Mouse (Mus musculus): ENCODE results near the gene Plekha3. TPM values are rescaled to one million over a fixed set of nuclear protein-coding genes. Genes with fewer than 3 reads are reported as not detected.

Gene Plekha3
- polyA plus RNA-seq, 1 experiment from 2014 or later = 13.0 TPM

GRCm38 (mm10) chr2:76667200-76667599 is 7.9 kb upstream of the Plekha3 start:
- no peak overlapping the region for H3K27ac ChIP-seq (replicated peaks in 1 of 2; ENCODE audit: control insufficient read depth in 1 of 2, insufficient read depth in 1 of 2, low read depth in 2 of 2, low read length in 2 of 2)
- peaks cover 0 to 9% of the 10 kb centered on the region in 2 experiments; a peak in 3 of 4 replicates for H3K4me1 ChIP-seq (ENCODE audit: control insufficient read depth in 2 of 2, insufficient read depth in 2 of 2, low read length in 2 of 2)
- no peak overlapping the region for H3K9ac ChIP-seq (ENCODE audit: low read length)
- ATAC-seq (ENCODE audit: insufficient number of reproducible peaks, insufficient read depth, low FRiP score, low read depth) = no peak
- no peaks in the 10 kb centered on the region for H3K9me3 ChIP-seq (ENCODE audit: control insufficient read depth, low read length)
- H3K27me3 ChIP-seq (ENCODE audit: control insufficient read depth, insufficient read depth, low read length) = no peaks in the 10 kb centered on the region
- 51% methylated on average over 5 of the region's 5 CpGs for WGBS
- no peak overlapping the region for H3K4me3 ChIP-seq (ENCODE audit: control insufficient read depth in 1 of 2, insufficient read depth in 1 of 2, low read depth in 1 of 2, low read length in 2 of 2)
- H3K4me2 ChIP-seq (ENCODE audit: low read length) = no peak overlapping the region
- H3K36me3 ChIP-seq (ENCODE audit: control insufficient read depth, insufficient read depth, low read length) = peaks cover 46% of the 10 kb centered on the region

- H3K4me3 ChIP-seq (ENCODE audit: control insufficient read depth in 1 of 2, insufficient read depth in 1 of 2, low read depth in 1 of 2, low read length in 2 of 2) = peak overlapping the region; percentile 39 to 48; a peak in 3 of 4 replicates
- 0 out of 2 replicates have a peak, but pooled peaks cover 13% of the 10 kb centered on the region for H3K36me3 ChIP-seq (ENCODE audit: control insufficient read depth, insufficient read depth, low read length)
- ATAC-seq (ENCODE audit: insufficient number of reproducible peaks, insufficient read depth, low FRiP score, low read depth) = no peak
- H3K4me1 ChIP-seq (ENCODE audit: control insufficient read depth in 2 of 2, insufficient read depth in 2 of 2, low read length in 2 of 2) = peaks cover 6 to 31% of the 10 kb centered on the region in 2 experiments
- peak overlapping the region; percentile 67 for H3K9ac ChIP-seq (ENCODE audit: low read length)
- no peaks in the 10 kb centered on the region for H3K27me3 ChIP-seq (ENCODE audit: control insufficient read depth, insufficient read depth, low read length)
- WGBS = 86% methylated on average over 6 of the region's 6 CpGs
- H3K4me2 ChIP-seq (ENCODE audit: low read length) = peak overlapping the region; percentile 68
- H3K9me3 ChIP-seq (ENCODE audit: control insufficient read depth, low read length) = no peaks in the 10 kb centered on the region
- H3K27ac ChIP-seq (replicated peaks in 1 of 2; ENCODE audit: control insufficient read depth in 1 of 2, insufficient read depth in 1 of 2, low read depth in 2 of 2, low read length in 2 of 2) = no peak overlapping the region
Measured at GRCm38 (mm10) chr2:76671641-76672040, 3.4 kb upstream of the Plekha3 start.

- no peak for ATAC-seq (ENCODE audit: insufficient number of reproducible peaks, insufficient read depth, low FRiP score, low read depth)
- Histone ChIP-seq H3K9ac (ENCODE audit: low read length) (peak overlapping the region; percentile 67), H3K4me3 (ENCODE audit: control insufficient read depth in 1 of 2, insufficient read depth in 1 of 2, low read depth in 1 of 2, low read length in 2 of 2) (peak overlapping the region; percentile 39 to 48), H3K27me3 (ENCODE audit: control insufficient read depth, insufficient read depth, low read length) (no peaks in the 10 kb centered on the region), H3K27ac (replicated peaks in 1 of 2; ENCODE audit: control insufficient read depth in 1 of 2, insufficient read depth in 1 of 2, low read depth in 2 of 2, low read length in 2 of 2) (peak overlapping the region; percentile 66 to 84), H3K4me2 (ENCODE audit: low read length) (peak overlapping the region; percentile 68), H3K9me3 (ENCODE audit: control insufficient read depth, low read length) (no peaks in the 10 kb centered on the region), H3K36me3 (ENCODE audit: control insufficient read depth, insufficient read depth, low read length) (0 out of 2 replicates have a peak, but pooled peaks cover 8% of the 10 kb centered on the region), H3K4me1 (ENCODE audit: control insufficient read depth in 2 of 2, insufficient read depth in 2 of 2, low read length in 2 of 2) (peaks cover 6 to 33% of the 10 kb centered on the region in 2 experiments)
- 30% methylated on average over 9 of the region's 9 CpGs for WGBS
Measured at GRCm38 (mm10) chr2:76672134-76672745, 2.8 kb upstream of the Plekha3 start.

GRCm38 (mm10) chr2:76672966-76673392 is 2.1 kb upstream of the Plekha3 start, which contains the start of gene Fkbp7:
Gene Fkbp7, minus strand, starts transcription at chr2:76673116.
- ATAC-seq (ENCODE audit: insufficient number of reproducible peaks, insufficient read depth, low FRiP score, low read depth) = peak; percentile 91
- 0% methylated on average over 17 of the region's 17 CpGs for WGBS
- Histone ChIP-seq H3K36me3 (ENCODE audit: control insufficient read depth, insufficient read depth, low read length) (peaks cover 8% of the 10 kb centered on the region; the same call in 1 of the 2 replicates), H3K4me2 (ENCODE audit: low read length) (peak within 1 kb of the TSS; percentile 68), H3K9ac (ENCODE audit: low read length) (peak within 1 kb of the TSS; percentile 67), H3K27ac (replicated peaks in 1 of 2; ENCODE audit: control insufficient read depth in 1 of 2, insufficient read depth in 1 of 2, low read depth in 2 of 2, low read length in 2 of 2) (peak within 1 kb of the TSS; percentile 66 to 84), H3K4me1 (ENCODE audit: control insufficient read depth in 2 of 2, insufficient read depth in 2 of 2, low read length in 2 of 2) (peaks cover 6 to 32% of the 10 kb centered on the region in 2 experiments), H3K27me3 (ENCODE audit: control insufficient read depth, insufficient read depth, low read length) (no peaks in the 10 kb centered on the region), H3K9me3 (ENCODE audit: control insufficient read depth, low read length) (no peaks in the 10 kb centered on the region), H3K4me3 (ENCODE audit: control insufficient read depth in 1 of 2, insufficient read depth in 1 of 2, low read depth in 1 of 2, low read length in 2 of 2) (peak within 1 kb of the TSS; percentile 39 to 48)

GRCm38 (mm10) chr2:76673472-76674081 is 1.5 kb upstream of the Plekha3 start:
- peak overlapping the region; percentile 68 for H3K4me2 ChIP-seq (ENCODE audit: low read length)
- ATAC-seq (ENCODE audit: insufficient number of reproducible peaks, insufficient read depth, low FRiP score, low read depth) = no peak
- H3K36me3 ChIP-seq (ENCODE audit: control insufficient read depth, insufficient read depth, low read length) = peaks cover 13% of the 10 kb centered on the region; the same call in 1 of the 2 replicates
- 25% methylated on average over 7 of the region's 7 CpGs for WGBS
- peaks cover 6 to 32% of the 10 kb centered on the region in 2 experiments for H3K4me1 ChIP-seq (ENCODE audit: control insufficient read depth in 2 of 2, insufficient read depth in 2 of 2, low read length in 2 of 2)
- no peaks in the 10 kb centered on the region for H3K9me3 ChIP-seq (ENCODE audit: control insufficient read depth, low read length)
- H3K9ac ChIP-seq (ENCODE audit: low read length) = no peak overlapping the region
- H3K27ac ChIP-seq (replicated peaks in 1 of 2; ENCODE audit: control insufficient read depth in 1 of 2, insufficient read depth in 1 of 2, low read depth in 2 of 2, low read length in 2 of 2) = peak overlapping the region; percentile 66 to 84; a peak in 3 of 4 replicates
- no peaks in the 10 kb centered on the region for H3K27me3 ChIP-seq (ENCODE audit: control insufficient read depth, insufficient read depth, low read length)
- H3K4me3 ChIP-seq (ENCODE audit: control insufficient read depth in 1 of 2, insufficient read depth in 1 of 2, low read depth in 1 of 2, low read length in 2 of 2) = peak overlapping the region in 1 of 2 experiments; percentile 48; a peak in 2 of 4 replicates

GRCm38 (mm10) chr2:76675451-76675850 is 370 bp downstream of the Plekha3 start:
- H3K27me3 ChIP-seq (ENCODE audit: control insufficient read depth, insufficient read depth, low read length) = no peaks in the 10 kb centered on the region
- H3K9ac ChIP-seq (ENCODE audit: low read length) = peak overlapping the region; percentile 89
- under 1% methylated on average over 40 of the region's 44 CpGs for WGBS
- H3K27ac ChIP-seq (replicated peaks in 1 of 2; ENCODE audit: control insufficient read depth in 1 of 2, insufficient read depth in 1 of 2, low read depth in 2 of 2, low read length in 2 of 2) = peak overlapping the region in 1 of 2 experiments; percentile 85; a peak in 2 of 4 replicates
- peak; percentile 13; the same call in 1 of the 2 replicates for ATAC-seq (ENCODE audit: insufficient number of reproducible peaks, insufficient read depth, low FRiP score, low read depth)
- peak overlapping the region; percentile 88 for H3K4me2 ChIP-seq (ENCODE audit: low read length)
- peak overlapping the region; percentile 78 to 83 for H3K4me3 ChIP-seq (ENCODE audit: control insufficient read depth in 1 of 2, insufficient read depth in 1 of 2, low read depth in 1 of 2, low read length in 2 of 2)
- H3K4me1 ChIP-seq (ENCODE audit: control insufficient read depth in 2 of 2, insufficient read depth in 2 of 2, low read length in 2 of 2) = peaks cover 6 to 32% of the 10 kb centered on the region in 2 experiments
- no peaks in the 10 kb centered on the region for H3K9me3 ChIP-seq (ENCODE audit: control insufficient read depth, low read length)
- H3K36me3 ChIP-seq (ENCODE audit: control insufficient read depth, insufficient read depth, low read length) = peaks cover 16% of the 10 kb centered on the region

- no peaks in the 10 kb centered on the region for H3K9me3 ChIP-seq (ENCODE audit: control insufficient read depth, low read length)
- no peak overlapping the region for H3K27ac ChIP-seq (replicated peaks in 1 of 2; ENCODE audit: control insufficient read depth in 1 of 2, insufficient read depth in 1 of 2, low read depth in 2 of 2, low read length in 2 of 2)
- ATAC-seq (ENCODE audit: insufficient number of reproducible peaks, insufficient read depth, low FRiP score, low read depth) = no peak
- H3K4me3 ChIP-seq (ENCODE audit: control insufficient read depth in 1 of 2, insufficient read depth in 1 of 2, low read depth in 1 of 2, low read length in 2 of 2) = peak overlapping the region; percentile 20 to 83; a peak in 3 of 4 replicates
- H3K27me3 ChIP-seq (ENCODE audit: control insufficient read depth, insufficient read depth, low read length) = no peaks in the 10 kb centered on the region
- peak overlapping the region; percentile 88 for H3K4me2 ChIP-seq (ENCODE audit: low read length)
- peak overlapping the region; percentile 89 for H3K9ac ChIP-seq (ENCODE audit: low read length)
- WGBS = 31% methylated on average over 4 of the region's 4 CpGs
- H3K4me1 ChIP-seq (ENCODE audit: control insufficient read depth in 2 of 2, insufficient read depth in 2 of 2, low read length in 2 of 2) = peaks cover 6 to 32% of the 10 kb centered on the region in 2 experiments
- H3K36me3 ChIP-seq (ENCODE audit: control insufficient read depth, insufficient read depth, low read length) = peaks cover 19% of the 10 kb centered on the region
Measured at GRCm38 (mm10) chr2:76675949-76676348, 868 bp downstream of the Plekha3 start.

Data from heart, embryonic 14.5 days (tissue).